Mouse (Mus musculus) mouse embryonic stem cell (cell line): ENCODE data around the gene Zfp697.
"Not testable (repeated sequence)": the region's sequence is repeated elsewhere in the genome, so short reads cannot be mapped to it uniquely, and the experiment has no call there.

Experiments used
- in situ Hi-C, 2 experiments: fragments of 300-500 bp; cut with MboI; formaldehyde crosslinking; loops; 1 replicate in 1 of 2; 3 replicates in 1 of 2; pipeline ENCODE4 v1.14.3; 2019 to 2020; ENCODE audit warnings: low sequenced_read_pairs in 2 of 2, low pct_unique_long_range_greater_than_20kb in 1 of 2, mixed read lengths in 1 of 2; ENCODE audit not compliant: unreplicated experiment in 1 of 2

Zfp697 gene

GRCm38 (mm10) chr3:98443924-98444323 is 61.7 kb downstream of the Zfp697 start:
- in situ Hi-C loops: not testable (repeated sequence)

GRCm38 (mm10) chr3:98453786-98454185 is 71.5 kb downstream of the Zfp697 start:
- in situ Hi-C loops: not testable (repeated sequence)

DNA sequence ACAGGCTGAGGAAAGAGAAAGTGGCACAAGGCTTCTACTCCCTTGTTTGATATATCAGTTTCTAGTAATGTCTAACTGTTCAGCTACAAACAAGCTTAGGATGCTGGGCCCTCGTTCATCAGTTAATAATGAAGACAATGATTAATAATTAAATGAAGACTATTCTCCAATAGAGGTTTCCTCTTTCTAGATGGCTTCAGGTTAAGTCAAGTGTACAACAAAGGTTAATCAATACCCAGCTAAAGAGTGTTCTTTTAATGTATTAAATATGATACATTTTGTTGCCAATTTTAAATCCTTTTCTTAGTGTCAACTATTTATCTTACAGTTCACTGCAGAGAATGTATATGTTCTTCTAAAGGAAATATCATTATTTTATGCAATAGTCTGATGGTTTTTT is 74.8 kb downstream of the Zfp697 start, which contains the start of gene Gm4450:
Gm4450 (minus strand) TSS at position 101 of the 400 bp plus-strand sequence.
- in situ Hi-C loops: not testable (repeated sequence)

- in situ Hi-C loops: not testable (repeated sequence)
Observed at GRCm38 (mm10) chr3:98469323-98469722, 87.1 kb downstream of the Zfp697 start.

DNA sequence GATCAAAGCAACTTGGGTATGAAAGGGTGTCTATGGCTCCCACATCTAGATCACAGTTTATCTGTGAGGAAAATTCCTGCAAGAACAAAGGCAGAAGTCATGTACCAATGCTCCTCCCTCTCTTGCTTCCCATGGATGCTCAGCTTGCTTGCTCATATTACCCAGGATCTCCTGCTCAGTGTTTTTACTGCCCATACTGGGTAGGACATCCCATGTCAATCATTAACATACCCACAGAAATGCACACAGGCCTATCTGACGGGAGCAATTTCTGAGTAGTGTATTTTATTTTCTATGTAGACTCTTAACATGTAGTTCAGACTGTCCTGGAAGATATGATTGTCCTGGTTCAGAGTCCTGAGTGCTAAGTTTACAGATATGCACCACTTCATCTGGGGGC is 88.8 kb downstream of the Zfp697 start:
- in situ Hi-C loops: not testable (repeated sequence)

- in situ Hi-C loops: not testable (repeated sequence)
Observed at GRCm38 (mm10) chr3:98471499-98471898, 89.2 kb downstream of the Zfp697 start.

GRCm38 (mm10) chr3:98494184-98494583 is 111.9 kb downstream of the Zfp697 start:
- in situ Hi-C loops: not testable (repeated sequence)

DNA sequence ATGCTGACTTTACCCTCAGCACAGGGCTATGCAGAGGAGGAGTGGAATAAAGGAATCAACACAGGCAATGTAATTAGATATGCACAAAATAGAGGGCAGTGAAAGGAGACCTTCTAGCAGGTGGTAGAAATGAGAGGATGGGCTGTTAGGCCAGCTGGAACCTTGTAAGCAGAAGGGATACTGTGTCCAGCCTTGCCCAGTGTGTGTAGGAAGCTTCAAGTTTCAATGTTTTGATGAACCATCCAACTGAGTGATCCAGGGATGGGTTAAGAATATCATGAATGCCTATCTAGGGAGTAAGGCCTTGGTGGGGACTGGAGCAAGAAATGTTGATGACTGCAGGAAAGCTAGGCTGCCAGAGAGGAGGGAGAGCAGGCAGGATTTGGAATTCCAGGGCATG is 112.8 kb downstream of the Zfp697 start:
- in situ Hi-C loops: not testable (repeated sequence)

DNA sequence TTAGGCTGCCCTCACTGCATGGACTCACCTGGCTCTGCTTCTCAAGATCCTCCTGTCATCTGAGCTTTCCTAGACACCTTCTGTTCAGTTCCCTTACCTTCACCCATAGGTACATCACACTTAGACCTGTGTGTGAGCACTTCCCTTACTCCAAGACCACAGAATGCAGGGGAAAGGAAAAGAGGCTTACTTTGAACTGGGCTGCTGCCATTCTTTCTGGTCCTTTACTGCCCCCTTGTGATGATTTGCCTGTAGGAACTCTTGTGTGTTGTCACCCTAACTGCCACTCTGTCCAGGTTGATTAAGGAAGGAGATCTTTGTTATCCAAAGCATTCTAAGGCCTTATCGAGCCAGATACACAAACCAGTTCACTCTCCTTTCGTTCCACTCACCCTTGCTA is 114.5 kb downstream of the Zfp697 start:
- in situ Hi-C loops: not testable (repeated sequence)

GRCm38 (mm10) chr3:98497401-98497800 is 115.1 kb downstream of the Zfp697 start:
- in situ Hi-C loops: not testable (repeated sequence)

GRCm38 (mm10) chr3:98507229-98507628 is 125.0 kb downstream of the Zfp697 start:
- in situ Hi-C loops: not testable (repeated sequence)

- in situ Hi-C loops: not testable (repeated sequence)
Observed at GRCm38 (mm10) chr3:98510414-98510813, 128.2 kb downstream of the Zfp697 start, which contains the start of gene Hsd3b4. Gene Hsd3b4 (minus strand): TSS chr3:98510514.

DNA sequence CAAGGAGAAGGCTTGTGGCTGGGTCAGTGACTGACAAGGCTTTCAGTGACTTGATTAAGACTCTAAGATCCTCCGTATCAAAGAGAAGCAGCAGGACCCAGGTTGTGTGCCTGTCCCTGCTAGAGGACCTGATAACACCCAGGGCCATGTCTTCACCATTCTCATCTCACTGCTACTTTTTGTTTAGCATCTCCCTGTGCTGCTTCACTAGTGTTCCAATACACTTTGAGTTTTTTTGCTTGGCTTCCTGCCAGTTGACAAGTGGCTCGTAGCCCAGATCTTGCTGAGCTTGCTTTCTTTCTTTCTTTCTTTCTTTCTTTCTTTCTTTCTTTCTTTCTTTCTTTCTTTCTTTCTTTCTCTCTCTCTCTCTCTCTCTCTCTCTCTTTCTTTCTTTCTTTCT is 140.5 kb downstream of the Zfp697 start:
- in situ Hi-C loops: not testable (repeated sequence)

- in situ Hi-C loops: not testable (repeated sequence)
Observed at GRCm38 (mm10) chr3:98524552-98524951, 142.3 kb downstream of the Zfp697 start.

GRCm38 (mm10) chr3:98524978-98525377 is 142.7 kb downstream of the Zfp697 start:
- in situ Hi-C loops: not testable (repeated sequence)

GRCm38 (mm10) chr3:98547641-98548040 is 165.4 kb downstream of the Zfp697 start:
- in situ Hi-C loops: not testable (repeated sequence)

DNA sequence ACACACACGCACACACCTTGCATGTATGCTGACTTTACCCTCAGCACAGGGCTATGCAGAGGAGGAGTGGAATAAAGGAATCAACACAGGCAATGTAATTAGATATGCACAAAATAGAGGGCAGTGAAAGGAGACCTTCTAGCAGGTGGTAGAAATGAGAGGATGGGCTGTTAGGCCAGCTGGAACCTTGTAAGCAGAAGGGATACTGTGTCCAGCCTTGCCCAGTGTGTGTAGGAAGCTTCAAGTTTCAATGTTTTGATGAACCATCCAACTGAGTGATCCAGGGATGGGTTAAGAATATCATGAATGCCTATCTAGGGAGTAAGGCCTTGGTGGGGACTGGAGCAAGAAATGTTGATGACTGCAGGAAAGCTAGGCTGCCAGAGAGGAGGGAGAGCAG is 166.2 kb downstream of the Zfp697 start:
- in situ Hi-C loops: not testable (repeated sequence)

DNA sequence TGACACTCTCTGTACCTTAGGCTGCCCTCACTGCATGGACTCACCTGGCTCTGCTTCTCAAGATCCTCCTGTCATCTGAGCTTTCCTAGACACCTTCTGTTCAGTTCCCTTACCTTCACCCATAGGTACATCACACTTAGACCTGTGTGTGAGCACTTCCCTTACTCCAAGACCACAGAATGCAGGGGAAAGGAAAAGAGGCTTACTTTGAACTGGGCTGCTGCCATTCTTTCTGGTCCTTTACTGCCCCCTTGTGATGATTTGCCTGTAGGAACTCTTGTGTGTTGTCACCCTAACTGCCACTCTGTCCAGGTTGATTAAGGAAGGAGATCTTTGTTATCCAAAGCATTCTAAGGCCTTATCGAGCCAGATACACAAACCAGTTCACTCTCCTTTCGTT is 168.0 kb downstream of the Zfp697 start:
- in situ Hi-C loops: not testable (repeated sequence)

GRCm38 (mm10) chr3:98550832-98551231 is 168.6 kb downstream of the Zfp697 start:
- in situ Hi-C loops: not testable (repeated sequence)

DNA sequence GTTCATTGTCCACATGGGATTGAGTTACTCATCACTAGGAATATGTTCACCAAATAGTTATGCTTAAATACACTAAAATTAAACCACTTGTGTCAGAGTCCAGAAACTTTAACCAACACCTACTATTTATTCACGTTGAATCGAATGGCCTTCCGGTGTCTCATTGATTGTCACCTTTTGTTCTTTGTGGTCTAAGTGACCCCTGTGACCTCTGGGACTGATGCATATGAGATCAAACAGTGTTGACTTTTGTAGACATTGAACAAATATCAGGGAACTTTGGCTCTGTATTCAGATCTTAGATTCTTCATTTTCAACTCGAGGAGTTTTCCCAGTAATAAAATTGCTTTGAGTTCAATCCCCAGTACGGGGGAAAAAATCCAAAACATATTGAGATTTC is 178.4 kb downstream of the Zfp697 start:
- in situ Hi-C loops: not testable (repeated sequence)

DNA sequence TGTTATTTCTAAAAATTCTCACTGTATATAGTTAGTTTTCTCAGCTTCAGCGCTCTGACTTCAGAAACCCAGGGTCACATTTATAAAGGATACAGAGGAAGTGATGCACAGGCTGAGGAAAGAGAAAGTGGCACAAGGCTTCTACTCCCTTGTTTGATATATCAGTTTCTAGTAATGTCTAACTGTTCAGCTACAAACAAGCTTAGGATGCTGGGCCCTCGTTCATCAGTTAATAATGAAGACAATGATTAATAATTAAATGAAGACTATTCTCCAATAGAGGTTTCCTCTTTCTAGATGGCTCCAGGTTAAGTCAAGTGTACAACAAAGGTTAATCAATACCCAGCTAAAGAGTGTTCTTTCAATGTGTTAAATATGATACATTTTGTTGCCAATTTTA is 181.6 kb downstream of the Zfp697 start:
- in situ Hi-C loops: not testable (repeated sequence)
